Mouse (Mus musculus): ENCODE data around the gene Tlr13.

DNA sequence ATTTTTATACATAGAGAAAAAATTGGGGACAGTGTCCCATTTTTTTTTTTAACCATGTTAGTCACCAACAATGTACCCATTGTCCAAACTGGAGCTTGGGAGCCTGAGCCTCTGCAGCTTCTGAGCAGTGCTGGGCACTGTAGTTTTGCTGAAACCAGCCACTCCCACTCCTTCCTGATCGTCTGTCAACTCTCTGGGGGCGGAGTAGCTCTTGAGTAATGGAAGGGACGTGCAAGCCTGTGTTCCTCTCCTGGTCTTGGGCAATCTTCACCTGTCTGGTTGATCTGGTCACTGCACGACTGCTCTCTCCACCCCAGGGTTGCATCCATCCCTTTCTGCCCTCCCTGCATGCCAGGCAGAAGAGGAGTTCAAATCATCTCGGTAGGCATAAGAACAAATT, 21.0 kb downstream of the Tlr13 start:
- no peak for TF ChIP-seq CTCF (IDR thresholded peaks at IDR 0.05; ENCODE audit: low read depth, low read length)
- no peak for TF ChIP-seq POLR2A (IDR thresholded peaks at IDR 0.05; ENCODE audit: extremely low read depth, insufficient read depth, low read length)

Measured in liver, adult 2 months (tissue).